ENCODE assay signal across 25 mouse cellular contexts in genomic region chr5:87562526-87562925, GRCm38 (mm10). TPM values are rescaled to one million over a fixed set of nuclear protein-coding genes. Genes with fewer than 3 reads are reported as not detected.
DNase-seq lines count a peak whose midpoint lies in the region; ATAC-seq and TF ChIP-seq lines count a peak whose summit lies in the region.
"Had no signal": no experiment of that assay in that cellular context is flagged by ENCODE, and none has a peak within 500 bp of the region (broad histone marks: within the 10 kb centered on the region; RNA-seq: fewer than 3 reads in every experiment).

No protein-coding gene starts in this region.

- TF ChIP-seq RAD21 in MEL (IDR thresholded peaks at IDR 0.05; ENCODE audit: low read depth, low read length) = no peak

- TF ChIP-seq CTCF in kidney, adult 2 months (conservative IDR thresholded peaks at IDR 0.05; ENCODE audit: insufficient read depth, insufficient read length, low read depth, low read length) = no peak
- TF ChIP-seq CTCF in MEL (IDR thresholded peaks at IDR 0.05 in 2 of 3, conservative IDR thresholded peaks at IDR 0.05 in 1 of 3; ENCODE audit: control insufficient read depth in 1 of 3, insufficient read depth in 1 of 3, low read depth in 2 of 3, low read length in 3 of 3, poor library complexity in 1 of 3, severe bottlenecking in 1 of 3) = no peak
- TF ChIP-seq CTCF in intestine, postnatal 0 days (IDR thresholded peaks at IDR 0.05; ENCODE audit: low read depth) = no peak

- ATAC-seq in intestine, postnatal 0 days = peak; percentile 91
- no peak for ATAC-seq in inflammation-experienced regulatory T-cells, adult 6 months
- ATAC-seq: forebrain, embryonic 14.5 days had no signal

- H3K9ac ChIP-seq in MEL (ENCODE audit: control insufficient read depth, low read depth, low read length, poor library complexity, severe bottlenecking) = no peak overlapping the region
- H3K9ac ChIP-seq in intestine, postnatal 0 days (ENCODE audit: low read depth, low read length) = no peak overlapping the region
- H3K9ac ChIP-seq: embryonic facial prominence, embryonic 15.5 days; heart, embryonic 13.5 days; hindbrain, embryonic 15.5 days had no signal

- no peak for TF ChIP-seq EP300 in MEL (IDR thresholded peaks at IDR 0.05; ENCODE audit: low read depth in 1 of 2, low read length in 2 of 2)

- H3K79me2 ChIP-seq in MEL (ENCODE audit: control insufficient read depth, insufficient read depth, low read length, poor library complexity) = no peaks in the 10 kb centered on the region

- peaks cover 7% of the 10 kb centered on the region; the same call in 1 of the 2 replicates for H3K36me3 ChIP-seq in kidney, adult 2 months (ENCODE audit: control insufficient read depth, insufficient read depth, low read length)
- no peaks in the 10 kb centered on the region for H3K36me3 ChIP-seq in MEL (ENCODE audit: control insufficient read depth in 1 of 2, insufficient read depth in 2 of 2, low read length in 2 of 2)
- H3K36me3 ChIP-seq in intestine, postnatal 0 days (ENCODE audit: control insufficient read depth, insufficient read depth) = 0 out of 2 replicates have a peak, but pooled peaks cover 2% of the 10 kb centered on the region
- H3K36me3 ChIP-seq: embryonic facial prominence, embryonic 15.5 days; forebrain, embryonic 10.5 days; heart, embryonic 13.5 days; hindbrain, embryonic 15.5 days had no signal

- DNase-seq in kidney, adult 2 months = no peak
- DNase-seq in kidney, postnatal 36 days = no peak
- DNase-seq in MEL (ENCODE audit: low read depth, low spot score) = no peak
- no peak for DNase-seq in embryo, embryonic 9.5 days (ENCODE audit: extremely low spot score)
- DNase-seq in embryo, embryonic 10.5 days (ENCODE audit: low spot score) = no peak
- DNase-seq: adrenal gland, postnatal 10 days; cerebellum, adult 11 months; cerebellum, adult 8-10 months; cerebellum, postnatal 36 days; gastrocnemius, postnatal 36 days; heart, postnatal 36 days had no signal

- peaks cover 8% of the 10 kb centered on the region; the same call in 1 of the 2 replicates for H3K4me1 ChIP-seq in kidney, adult 2 months (ENCODE audit: control insufficient read depth, insufficient read depth, low read length)
- H3K4me1 ChIP-seq in MEL (ENCODE audit: control insufficient read depth in 1 of 2, insufficient read depth in 2 of 2, low read length in 2 of 2) = no peaks in the 10 kb centered on the region
- H3K4me1 ChIP-seq in intestine, postnatal 0 days (replicated peaks; ENCODE audit: control insufficient read depth, insufficient read depth, low read length) = no peaks in the 10 kb centered on the region
- H3K4me1 ChIP-seq: embryonic facial prominence, embryonic 15.5 days; forebrain, embryonic 10.5 days; heart, embryonic 13.5 days; hindbrain, embryonic 15.5 days had no signal

- peak overlapping the region; percentile 99 for H3K27ac ChIP-seq in kidney, adult 2 months (ENCODE audit: insufficient read depth, low read depth, low read length)
- H3K27ac ChIP-seq in MEL (ENCODE audit: control insufficient read depth, low read depth, low read length) = no peak overlapping the region
- H3K27ac ChIP-seq in intestine, postnatal 0 days (ENCODE audit: low read depth, low read length) = peak overlapping the region; percentile 67; the same call in 1 of the 2 replicates
- H3K27ac ChIP-seq: embryonic facial prominence, embryonic 15.5 days; forebrain, embryonic 10.5 days; heart, embryonic 13.5 days; hindbrain, embryonic 15.5 days had no signal

- no peak overlapping the region for H3K4me3 ChIP-seq in kidney, adult 2 months (ENCODE audit: insufficient read depth, low read depth, low read length)
- no peak overlapping the region for H3K4me3 ChIP-seq in MEL (ENCODE audit: control insufficient read depth in 1 of 2, insufficient read depth in 1 of 2, low read depth in 2 of 2, low read length in 2 of 2)
- no peak overlapping the region for H3K4me3 ChIP-seq in intestine, postnatal 0 days (ENCODE audit: low read depth, low read length)
- H3K4me3 ChIP-seq: embryonic facial prominence, embryonic 15.5 days; erythroblast, embryonic 14.5 days; forebrain, embryonic 10.5 days; heart, embryonic 13.5 days; hindbrain, embryonic 15.5 days had no signal

- 42% methylated on average over 4 of the region's 4 CpGs for WGBS in kidney, adult 2 months
- WGBS in intestine, postnatal 0 days = 40% methylated on average over 4 of the region's 4 CpGs

- no peaks in the 10 kb centered on the region for H3K9me3 ChIP-seq in MEL (replicated peaks; ENCODE audit: insufficient read depth, low read length)
- H3K9me3 ChIP-seq in intestine, postnatal 0 days (ENCODE audit: control insufficient read depth) = no peaks in the 10 kb centered on the region
- H3K9me3 ChIP-seq: embryonic facial prominence, embryonic 15.5 days; forebrain, embryonic 10.5 days; heart, embryonic 13.5 days; hindbrain, embryonic 15.5 days had no signal

- no peaks in the 10 kb centered on the region for H3K27me3 ChIP-seq in kidney, adult 2 months (replicated peaks; ENCODE audit: control insufficient read depth, insufficient read depth, low read length)
- H3K27me3 ChIP-seq in MEL (ENCODE audit: control insufficient read depth in 1 of 2, insufficient read depth in 2 of 2, low read length in 2 of 2) = no peaks in the 10 kb centered on the region
- H3K27me3 ChIP-seq in intestine, postnatal 0 days (replicated peaks; ENCODE audit: control insufficient read depth, insufficient read depth, low read length) = no peaks in the 10 kb centered on the region
- H3K27me3 ChIP-seq: CH12.LX; embryonic facial prominence, embryonic 15.5 days; heart, embryonic 13.5 days; hindbrain, embryonic 15.5 days had no signal

- H3K4me2 ChIP-seq in intestine, postnatal 0 days (replicated peaks; ENCODE audit: low read depth) = no peak overlapping the region
- H3K4me2 ChIP-seq: embryonic facial prominence, embryonic 15.5 days; heart, embryonic 13.5 days; hindbrain, embryonic 15.5 days had no signal

- no peak for TF ChIP-seq POLR2A in kidney, adult 2 months (IDR thresholded peaks at IDR 0.05; ENCODE audit: low read depth, low read length)
- TF ChIP-seq POLR2A in MEL (IDR thresholded peaks at IDR 0.05; ENCODE audit: control insufficient read depth in 1 of 2, insufficient read depth in 1 of 2, low read depth in 1 of 2, low read length in 2 of 2, poor library complexity in 1 of 2) = no peak

TF ChIP-seq in MEL, 35 proteins besides CTCF, POLR2A, EP300 and RAD21:
- peak; percentile 29; the same call in 1 of the 2 replicates for TF ChIP-seq USF1 (IDR thresholded peaks at IDR 0.05; ENCODE audit: low read depth, low read length)
- no peak for TF ChIP-seq SMC3 (IDR thresholded peaks at IDR 0.05; ENCODE audit: low read depth, low read length)
TF ChIP-seq in MEL: peak in this region for 1.

RNA-seq across cellular contexts. Expression of gene Sult1d1, which starts 6.3 kb away (rescaled TPM):
- 20.3 and 34.2 TPM in 2 replicates for polyA plus RNA-seq in kidney, adult 2 months (2012; rRNA removed)
- total RNA-seq in MEL (2012; rRNA removed) = not detected in 2 replicates
- polyA plus RNA-seq in MEL (2012; ENCODE audit: insufficient read depth in 1 of 2, insufficient read length in 2 of 2, low read depth in 1 of 2, low replicate concordance in 2 of 2, missing spikeins in 1 of 2) = not detected
- polyA plus RNA-seq in intestine, postnatal 0 days (2015; fragmentation: Nextera tagmentation; extraction: Ambion mirVana) = 210 and 241 TPM in 2 replicates
- polyA plus RNA-seq in inflammation-experienced regulatory T-cells, adult 6 months (2017; shearing (Covaris generic)) = under 1 TPM in 1 of 3 experiments, not detected in 2; 0.19 TPM
- total RNA-seq: CH12.LX; gastrocnemius, adult 8-10 months; gastrocnemius, postnatal 36 days; heart, postnatal 36 days had no signal
- polyA plus RNA-seq: brain, embryonic 14.5 days; embryonic facial prominence, embryonic 11.5 days; erythroblast, embryonic 14.5 days; forebrain, embryonic 10.5 days; forebrain, embryonic 14.5 days; heart, embryonic 13.5 days; heart, postnatal 0 days; hindbrain, embryonic 11.5 days; hindbrain, embryonic 15.5 days had no signal

RNA-seq across cellular contexts. Expression of gene Sult1b1, which starts 24.5 kb away (rescaled TPM):
- 0.72 and 0.92 TPM in 2 replicates for polyA plus RNA-seq in kidney, adult 2 months (2012; rRNA removed)
- not detected in 2 replicates for total RNA-seq in MEL (2012; rRNA removed)
- not detected for polyA plus RNA-seq in MEL (2012; ENCODE audit: insufficient read depth in 1 of 2, insufficient read length in 2 of 2, low read depth in 1 of 2, low replicate concordance in 2 of 2, missing spikeins in 1 of 2)
- polyA plus RNA-seq in intestine, postnatal 0 days (2015; fragmentation: Nextera tagmentation; extraction: Ambion mirVana) = 279 and 297 TPM in 2 replicates
- not detected for polyA plus RNA-seq in inflammation-experienced regulatory T-cells, adult 6 months (2017; shearing (Covaris generic))
- total RNA-seq: CH12.LX; gastrocnemius, adult 8-10 months; gastrocnemius, postnatal 36 days; heart, postnatal 36 days had no signal
- polyA plus RNA-seq: brain, embryonic 14.5 days; embryonic facial prominence, embryonic 11.5 days; erythroblast, embryonic 14.5 days; forebrain, embryonic 10.5 days; forebrain, embryonic 14.5 days; heart, embryonic 13.5 days; heart, postnatal 0 days; hindbrain, embryonic 15.5 days had no signal

RNA-seq across cellular contexts. Expression of gene Sult1e1, which starts 28.9 kb away (rescaled TPM):
- polyA plus RNA-seq in kidney, adult 2 months (2012; rRNA removed) = not detected in 2 replicates
- not detected in 2 replicates for total RNA-seq in MEL (2012; rRNA removed)
- not detected for polyA plus RNA-seq in MEL (2012; ENCODE audit: insufficient read depth in 1 of 2, insufficient read length in 2 of 2, low read depth in 1 of 2, low replicate concordance in 2 of 2, missing spikeins in 1 of 2)
- not detected in 2 replicates for polyA plus RNA-seq in intestine, postnatal 0 days (2015; fragmentation: Nextera tagmentation; extraction: Ambion mirVana)
- polyA plus RNA-seq in inflammation-experienced regulatory T-cells, adult 6 months (2017; shearing (Covaris generic)) = not detected
- total RNA-seq: CH12.LX; gastrocnemius, postnatal 36 days had no signal
- polyA plus RNA-seq: brain, embryonic 14.5 days; erythroblast, embryonic 14.5 days; forebrain, embryonic 14.5 days; heart, embryonic 13.5 days; heart, postnatal 0 days; hindbrain, embryonic 11.5 days; hindbrain, embryonic 15.5 days had no signal

Comparison
In these comparisons a context has a peak if more than half of its experiments do, and no peak if none do; other contexts are left out.
1. RNA of gene Sult1d1, which starts 6.3 kb away (polyA plus RNA-seq): 210 to 241 TPM in intestine, postnatal 0 days and 20.3 to 34.2 TPM in kidney, adult 2 months; not detected in MEL and 0.19 TPM in inflammation-experienced regulatory T-cells, adult 6 months; every median in the first group is over 10 times any median in the second.
2. RNA of gene Sult1b1, which starts 24.5 kb away (polyA plus RNA-seq): 279 to 297 TPM in intestine, postnatal 0 days; 0.72 to 0.92 TPM in kidney, adult 2 months, not detected in MEL and not detected in inflammation-experienced regulatory T-cells, adult 6 months; every median in the first group is over 100 times any median in the second.